Mouse (Mus musculus) CD8-positive naive resting alpha-beta T cell, adult 2 months (primary cell): ENCODE measurements around the gene Zc2hc1c.

Experiments
- DNase-seq, 2 experiments: peaks; one replicate each; pipeline ENCODE4 v3.0.0; 2022; ENCODE audit warnings: low read depth in 2 of 2, low spot score in 2 of 2

Zc2hc1c gene

GRCm38 (mm10) chr12:85284331-85284730 is 4.1 kb upstream of the Zc2hc1c start:
- no peak for DNase-seq

- DNase-seq: no peak
Measured at GRCm38 (mm10) chr12:85284996-85285395, 3.4 kb upstream of the Zc2hc1c start.

GRCm38 (mm10) chr12:85286941-85287340 is 1.4 kb upstream of the Zc2hc1c start:
- peak in 1 of 2 experiments; percentile 22 for DNase-seq

- DNase-seq: no peak
Measured at GRCm38 (mm10) chr12:85287809-85288485, 444 bp upstream of the Zc2hc1c start, which contains the start of gene Acyp1. Acyp1 (minus strand) TSS chr12:85288438.

GRCm38 (mm10) chr12:85289157-85290000 is 988 bp downstream of the Zc2hc1c start:
- DNase-seq: no peak

- DNase-seq: no peak
Measured at GRCm38 (mm10) chr12:85290633-85291032, 2.2 kb downstream of the Zc2hc1c start.

GRCm38 (mm10) chr12:85291541-85291940 is 3.1 kb downstream of the Zc2hc1c start:
- DNase-seq: no peak

GRCm38 (mm10) chr12:85292288-85292687 is 3.9 kb downstream of the Zc2hc1c start:
- no peak for DNase-seq

GRCm38 (mm10) chr12:85292906-85293305 is 4.5 kb downstream of the Zc2hc1c start:
- no peak for DNase-seq

- no peak for DNase-seq
Measured at GRCm38 (mm10) chr12:85295506-85295905, 7.1 kb downstream of the Zc2hc1c start.

- no peak for DNase-seq
Measured at GRCm38 (mm10) chr12:85296915-85297314, 8.5 kb downstream of the Zc2hc1c start.

GRCm38 (mm10) chr12:85297345-85297997 is 9.1 kb downstream of the Zc2hc1c start:
- DNase-seq: no peak

- no peak for DNase-seq
Measured at GRCm38 (mm10) chr12:85298127-85298834, 9.9 kb downstream of the Zc2hc1c start.

GRCm38 (mm10) chr12:85298835-85299180 is 10.4 kb downstream of the Zc2hc1c start:
- no peak for DNase-seq

GRCm38 (mm10) chr12:85303256-85303655 is 14.9 kb downstream of the Zc2hc1c start:
- DNase-seq: no peak

- DNase-seq: peak; percentile 18 to 33
Measured at GRCm38 (mm10) chr12:85304725-85305124, 16.3 kb downstream of the Zc2hc1c start.

- peak; percentile 75 for DNase-seq
Measured at GRCm38 (mm10) chr12:85305247-85305892, 17.0 kb downstream of the Zc2hc1c start.

GRCm38 (mm10) chr12:85308651-85309050 is 20.3 kb downstream of the Zc2hc1c start:
- DNase-seq: no peak

GRCm38 (mm10) chr12:85330153-85330552 is 41.8 kb downstream of the Zc2hc1c start:
- DNase-seq: no peak

GRCm38 (mm10) chr12:85337567-85338311 is 49.3 kb downstream of the Zc2hc1c start:
- no peak for DNase-seq
